Mouse (Mus musculus): ENCODE data around the gene Eps8l1.

Eps8l1 gene

DNA sequence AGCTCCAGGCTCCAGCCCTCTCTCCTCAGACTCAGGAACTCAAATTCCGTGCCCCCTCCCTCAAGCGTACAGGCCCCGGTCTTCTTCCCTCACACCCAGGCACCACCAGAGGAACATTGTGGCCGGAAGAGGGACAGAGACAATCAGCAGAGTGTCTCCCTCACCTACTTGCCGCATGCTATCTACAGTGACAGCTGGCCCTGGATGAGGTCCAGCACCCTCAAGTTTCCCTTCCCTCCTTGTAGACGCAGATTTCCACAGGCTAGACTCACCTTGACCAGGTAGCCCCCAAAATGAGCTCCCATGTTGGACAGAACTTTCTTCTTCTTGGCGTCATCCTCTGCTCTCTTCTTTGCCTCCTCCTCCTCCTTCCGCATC lies 48.3 kb downstream of the Eps8l1 start:
- DNase-seq (ENCODE audit: low spot score in 2 of 2) = no peak

DNA sequence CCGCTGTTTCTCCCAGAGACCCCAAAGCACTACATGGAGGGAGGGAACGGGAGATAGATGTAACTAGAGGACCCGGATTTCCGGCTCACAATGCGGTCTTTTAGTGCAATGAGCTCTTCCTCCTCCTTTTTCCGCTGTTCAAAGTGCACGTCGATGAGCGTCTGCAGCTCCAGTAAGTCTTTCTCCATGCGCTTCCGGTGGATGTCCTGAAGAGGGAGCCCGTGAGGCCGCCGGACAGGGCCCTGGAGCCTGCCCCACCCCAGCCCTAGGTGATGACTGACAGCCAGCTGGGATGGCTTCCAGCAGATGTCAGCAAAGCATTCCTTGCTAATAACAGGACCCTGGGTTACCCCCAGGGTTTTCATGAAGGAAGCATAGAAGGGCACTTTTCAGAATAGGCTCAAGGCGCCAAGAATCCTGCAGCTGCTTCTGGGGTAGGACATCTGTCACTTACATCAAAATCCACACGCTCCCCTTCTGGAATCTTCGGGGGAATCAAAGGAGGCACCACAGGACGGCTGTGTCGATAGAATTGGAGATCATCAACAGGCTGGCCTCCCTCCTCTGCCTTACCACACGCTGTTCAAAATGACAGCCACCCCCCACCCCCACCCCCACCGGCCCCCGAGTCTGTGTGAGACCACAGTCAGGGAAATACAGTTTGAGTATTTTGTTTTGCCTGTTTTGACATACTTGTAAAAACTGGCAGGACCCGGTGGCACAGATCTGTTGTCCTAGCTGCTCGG lies 49.6 kb downstream of the Eps8l1 start:
- peak; percentile 66 to 71 for DNase-seq (ENCODE audit: low spot score in 2 of 2)

DNA sequence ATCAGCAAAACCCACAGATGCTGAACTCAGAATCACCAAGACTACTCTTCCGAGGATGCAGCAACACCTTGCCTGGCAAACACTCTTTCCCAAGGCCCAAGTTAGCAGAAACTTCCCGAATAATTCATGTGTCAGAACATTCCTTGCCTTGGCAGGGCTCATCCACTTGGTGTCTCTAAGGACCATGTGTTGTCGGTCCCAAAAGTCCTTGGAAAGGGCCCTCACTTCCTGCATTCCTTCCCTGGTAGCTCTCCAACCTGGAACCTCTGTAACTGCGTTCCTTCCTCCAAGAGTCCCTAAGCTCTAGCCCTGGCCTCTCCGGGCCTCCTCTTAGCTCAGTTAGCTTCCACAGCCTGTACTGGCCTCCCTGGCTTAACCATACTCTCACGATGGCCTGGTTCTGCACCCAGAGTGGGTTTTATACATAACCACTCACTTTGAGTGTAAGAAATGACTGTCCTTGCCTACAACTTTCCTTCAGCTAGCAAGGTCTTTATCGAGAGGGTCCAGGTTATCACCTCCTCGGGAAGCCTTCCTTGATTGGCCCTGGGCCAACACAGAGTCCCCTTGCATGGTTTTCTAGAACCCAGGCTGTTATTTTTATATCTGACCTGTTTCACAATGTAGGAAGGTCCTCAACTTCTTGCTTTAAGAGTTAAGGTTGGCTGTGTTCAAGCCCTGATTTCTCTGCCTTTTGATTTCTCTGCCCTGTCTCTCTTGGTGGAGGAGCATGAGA lies 51.2 kb downstream of the Eps8l1 start:
- no peak for DNase-seq (ENCODE audit: low spot score in 2 of 2)

DNA sequence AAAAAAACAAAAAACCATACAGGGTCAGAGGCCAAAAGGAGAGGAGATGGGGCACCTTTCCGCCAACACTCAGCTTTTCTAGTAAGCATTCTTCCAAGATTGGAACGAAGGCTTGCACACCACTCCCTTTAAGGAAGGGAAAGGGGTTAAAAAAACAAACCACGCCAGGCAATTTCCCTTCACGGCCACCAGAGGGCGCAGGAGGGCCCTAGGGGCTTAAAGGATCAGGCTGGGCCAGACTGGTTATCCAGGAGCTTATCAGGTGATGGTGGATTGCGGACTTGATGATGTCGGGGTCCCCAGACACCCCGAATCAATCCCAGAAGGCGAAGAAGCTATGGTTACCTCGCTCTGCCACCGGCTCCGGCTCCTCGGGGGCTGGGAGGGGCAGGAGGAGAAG lies 52.8 kb downstream of the Eps8l1 start:
- peak in 1 of 2 experiments; percentile 15 for DNase-seq (ENCODE audit: low spot score in 2 of 2)

DNA sequence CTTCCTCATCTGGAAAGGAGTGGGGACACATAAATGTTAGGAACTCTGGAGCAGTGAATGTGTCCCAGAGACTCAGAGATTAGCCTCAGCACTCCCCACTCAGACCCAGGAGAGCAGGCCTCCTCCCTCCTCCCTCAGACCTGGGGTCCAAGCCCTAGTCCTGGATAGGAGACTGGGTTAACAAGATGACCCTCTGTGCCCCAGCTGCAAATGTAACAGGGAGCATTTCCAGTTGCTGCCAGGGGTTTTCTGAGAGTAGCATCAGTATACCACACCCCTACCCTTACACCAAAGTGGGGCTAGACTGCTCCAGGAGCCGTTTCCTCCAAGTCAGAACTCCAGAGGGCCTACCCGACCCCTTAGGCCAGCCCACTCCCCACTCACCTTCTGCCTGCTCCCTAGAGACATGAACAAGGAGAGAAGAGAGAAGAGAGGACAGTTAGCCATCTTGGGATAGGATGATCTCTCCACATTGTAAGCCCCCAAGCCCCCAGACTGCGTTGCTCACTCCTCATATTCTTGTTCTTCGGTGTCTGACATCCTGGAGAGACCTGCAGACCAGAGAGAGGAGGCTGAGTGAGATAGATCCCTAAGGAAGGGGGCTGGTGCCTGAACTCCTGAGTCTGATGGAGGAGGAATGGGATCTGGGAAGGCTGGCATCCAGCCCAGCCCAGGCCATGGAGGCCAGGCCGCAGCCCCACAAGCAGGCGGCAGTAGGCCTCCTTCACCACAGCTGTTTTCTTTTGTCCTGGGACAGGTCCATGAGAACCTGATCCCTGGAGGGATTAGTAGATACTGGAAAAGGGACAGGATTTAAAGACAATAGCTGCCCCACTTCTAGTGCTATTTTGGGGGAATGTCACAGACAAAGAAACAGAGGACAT lies 53.6 kb downstream of the Eps8l1 start:
- no peak for DNase-seq (ENCODE audit: low spot score in 2 of 2)

DNA sequence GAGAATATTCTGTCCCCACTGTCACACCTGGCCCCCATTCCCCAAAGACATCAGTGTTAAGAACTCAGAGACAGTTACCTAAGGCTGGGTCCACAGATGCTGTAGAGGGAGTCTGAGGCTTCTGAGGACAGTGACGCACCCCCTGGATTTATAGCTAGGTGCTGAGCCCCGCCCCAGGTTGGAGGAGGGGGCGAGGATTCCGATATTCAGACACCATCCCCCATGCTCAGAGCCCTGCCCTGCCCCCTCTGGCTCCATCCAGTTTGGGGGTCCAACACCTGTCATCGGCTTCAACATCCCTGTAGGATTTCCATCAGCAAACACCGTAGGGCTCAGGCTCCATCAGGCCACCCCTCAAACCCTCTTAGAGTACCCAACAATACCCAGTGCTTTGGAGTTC lies 55.4 kb downstream of the Eps8l1 start:
- no peak for DNase-seq (ENCODE audit: low spot score in 2 of 2)

DNA sequence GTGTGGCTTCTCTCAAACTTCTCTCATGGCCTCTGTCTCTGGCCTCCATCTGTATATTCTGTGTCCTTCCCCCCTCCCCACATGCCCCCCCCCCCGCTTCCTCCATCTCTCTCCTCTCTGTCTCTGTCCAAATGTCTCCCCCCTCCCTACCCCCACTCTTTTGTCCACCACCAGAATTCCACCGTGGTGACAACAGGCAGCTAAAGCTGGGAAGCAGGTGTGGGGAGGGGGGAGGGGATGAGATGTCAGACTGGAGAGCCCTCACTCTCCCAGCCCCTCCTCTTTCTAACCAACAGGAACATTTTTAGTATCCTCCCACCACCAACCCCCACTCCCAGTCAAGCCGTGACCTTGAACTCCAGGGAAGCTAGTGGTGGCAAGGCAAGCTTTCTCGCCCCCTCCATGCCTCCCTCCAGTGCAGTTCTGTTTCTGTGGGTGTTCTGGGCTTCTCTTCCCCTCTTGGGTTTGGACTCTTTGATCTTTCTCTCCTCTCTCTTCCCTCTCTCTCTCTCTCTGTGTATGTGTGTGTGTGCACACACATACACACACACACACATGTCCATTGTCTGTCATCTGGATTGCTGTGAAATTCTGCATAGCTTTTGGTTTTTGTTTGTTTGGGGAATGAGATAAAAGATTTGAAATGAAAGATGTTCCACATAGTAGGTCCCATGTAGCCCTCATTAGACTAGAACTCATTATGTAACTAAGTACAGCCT lies 56.0 kb downstream of the Eps8l1 start, which contains the start of gene Tnnt1:
Gene Tnnt1, minus strand, starts transcription at position 51 of the 719 bp plus-strand sequence.
- DNase-seq (ENCODE audit: low spot score in 2 of 2) = no peak

DNA sequence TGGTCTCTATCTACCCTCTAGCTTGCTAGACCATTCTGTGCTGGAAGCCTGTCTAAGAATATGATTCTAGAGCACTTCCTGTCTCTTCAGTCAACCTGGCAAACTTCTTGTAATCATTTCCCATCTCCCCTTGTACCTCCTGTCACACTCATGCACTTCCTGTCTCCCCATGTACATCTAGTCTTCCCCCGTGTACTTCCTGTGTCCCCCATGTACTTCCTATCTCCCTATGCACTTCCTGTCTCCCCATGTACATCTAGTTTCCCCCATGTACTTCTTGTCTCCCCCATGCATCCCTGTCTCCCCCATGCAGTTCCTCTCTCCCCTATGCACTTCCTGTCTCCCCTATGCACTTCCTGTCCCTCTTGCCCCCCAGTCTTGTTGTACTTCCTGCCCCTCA lies 58.0 kb downstream of the Eps8l1 start:
- DNase-seq (ENCODE audit: low spot score in 2 of 2) = no peak

DNA sequence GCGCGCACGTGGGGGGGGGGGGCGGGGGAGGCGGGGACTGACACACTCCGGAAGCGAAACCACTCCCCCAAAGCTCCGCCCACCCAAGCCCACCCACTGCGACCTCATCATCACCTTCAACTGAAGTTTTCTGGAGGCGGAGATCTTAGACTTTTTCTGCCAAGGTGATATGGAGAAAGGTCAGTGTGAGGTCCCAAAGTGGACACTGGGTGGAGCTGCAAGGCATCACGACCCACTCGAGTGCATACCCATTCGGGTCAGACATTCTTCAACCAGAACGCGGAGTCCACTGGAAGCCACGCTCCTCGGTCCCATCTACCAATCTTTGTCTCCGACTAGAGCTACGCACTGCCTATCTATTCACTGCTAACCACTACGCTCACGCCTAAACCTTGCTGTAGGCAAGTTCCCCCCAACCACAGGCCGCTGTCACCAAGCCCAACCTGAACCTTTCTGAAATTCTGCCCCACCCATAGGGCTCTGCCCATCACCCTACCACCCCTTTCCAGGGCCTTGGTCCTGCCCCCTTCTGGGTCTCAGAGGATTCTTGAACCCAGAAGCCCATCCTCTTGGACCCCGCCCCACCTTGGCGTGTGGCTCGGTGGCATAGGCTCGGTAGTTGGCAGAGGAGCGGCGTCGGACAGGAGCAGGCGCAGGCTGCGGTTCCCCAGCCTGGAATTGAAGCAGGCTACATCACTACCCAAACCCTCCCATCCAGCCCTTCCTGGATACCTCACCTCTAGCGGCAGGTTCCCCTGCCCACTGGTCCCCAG lies 60.9 kb downstream of the Eps8l1 start:
- no peak for DNase-seq (ENCODE audit: low spot score in 2 of 2)

DNA sequence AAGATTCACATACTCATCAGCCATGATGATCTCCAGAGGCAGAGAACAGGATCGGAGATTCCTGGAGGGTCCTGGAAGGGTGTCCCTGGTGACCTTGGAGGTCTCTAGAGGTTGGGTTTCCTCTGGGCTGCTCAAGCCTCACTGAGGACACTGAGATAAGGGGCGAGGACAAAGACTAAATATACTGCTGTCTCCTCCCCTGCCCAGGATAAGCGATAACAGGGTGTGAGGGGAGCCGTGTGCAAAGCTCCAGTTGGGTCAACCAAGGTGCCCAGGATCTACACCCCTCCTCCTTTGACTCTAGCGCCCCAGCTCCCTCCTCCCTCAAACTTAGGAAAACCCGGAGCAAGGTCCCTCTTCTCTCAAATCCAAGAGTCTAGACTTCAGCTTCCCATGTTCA lies 61.8 kb downstream of the Eps8l1 start:
- DNase-seq (ENCODE audit: low spot score in 2 of 2) = no peak

DNA sequence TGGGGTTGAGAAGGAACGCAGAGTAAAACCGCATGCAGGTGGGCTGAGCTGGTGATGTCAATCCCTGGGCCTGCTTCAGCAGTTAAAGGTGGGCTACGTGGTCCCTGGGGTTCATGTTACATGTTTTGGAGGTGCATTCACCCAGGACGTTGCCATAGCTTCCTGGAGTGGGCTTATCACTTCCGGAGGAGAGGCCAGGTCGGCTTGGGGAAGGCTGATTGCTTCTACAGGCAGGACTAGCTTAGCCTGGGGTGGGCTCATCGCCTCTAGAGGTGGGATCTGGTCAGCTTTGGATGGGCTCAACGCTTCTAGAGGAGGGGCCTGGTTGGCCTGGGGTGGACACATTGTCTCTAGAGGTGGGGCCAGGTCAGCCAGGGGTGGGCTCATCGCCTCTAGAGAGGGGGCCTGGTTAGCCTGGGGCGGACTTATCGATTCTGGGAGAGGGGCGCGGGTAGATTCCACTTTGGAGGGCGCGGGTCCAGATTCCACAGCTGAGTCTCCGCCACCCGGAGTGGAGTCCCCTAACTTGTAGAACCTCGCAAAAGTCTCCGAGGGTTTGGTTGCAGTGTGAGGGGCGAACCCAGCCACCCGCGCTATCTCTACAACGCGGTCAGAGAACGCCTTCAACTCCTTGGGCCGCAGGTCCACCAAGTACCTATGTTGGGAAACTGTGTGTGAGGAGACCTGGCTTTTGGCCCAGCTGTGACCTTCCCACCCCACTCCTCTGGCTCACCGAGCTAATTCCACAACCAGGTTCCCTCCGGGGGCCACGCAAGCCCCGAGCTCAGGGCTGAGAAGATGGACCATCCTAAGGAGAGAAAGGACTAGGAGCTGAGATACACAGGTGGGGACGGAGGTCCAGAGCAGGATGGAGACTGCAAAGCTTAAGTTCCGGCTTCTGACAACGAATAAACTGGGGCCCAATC lies 63.0 kb downstream of the Eps8l1 start:
- DNase-seq (ENCODE audit: low spot score in 2 of 2) = no peak

DNA sequence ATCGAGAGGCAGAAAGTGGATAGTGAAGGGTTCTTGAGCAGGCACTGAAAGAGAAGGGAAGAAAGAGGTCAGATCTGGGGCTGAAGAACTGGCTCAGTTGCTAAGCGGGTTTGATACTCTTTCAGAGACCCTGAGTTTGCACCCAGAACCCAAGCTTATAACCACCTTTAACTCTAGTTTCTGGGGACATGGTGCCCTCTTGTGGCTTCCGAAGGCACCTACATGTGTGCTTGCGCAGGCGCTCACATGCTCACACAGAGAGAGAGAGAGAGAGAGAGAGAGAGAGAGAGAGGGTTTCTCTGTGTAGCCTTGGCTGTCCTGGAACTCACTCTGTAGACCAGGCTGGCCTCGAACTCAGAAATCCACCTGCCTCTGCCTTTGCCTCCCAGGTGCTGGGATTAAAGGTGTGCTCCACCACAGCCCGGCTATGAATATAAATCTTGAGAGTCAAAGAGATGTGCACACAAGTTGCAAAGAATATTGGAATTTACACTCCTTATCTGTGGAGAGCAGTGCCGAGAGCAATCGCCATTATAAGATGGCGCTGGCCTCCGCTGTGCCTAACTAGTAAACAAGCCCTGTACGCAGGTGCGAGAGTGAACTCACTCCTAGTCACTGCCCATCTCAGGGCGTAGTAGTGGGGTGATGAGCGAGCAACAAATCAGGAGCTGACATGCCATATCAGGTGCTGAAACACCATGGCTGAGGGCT lies 63.9 kb downstream of the Eps8l1 start, which contains the start of gene Tnni3:
Gene Tnni3, minus strand, starts transcription at position 18 of the 711 bp plus-strand sequence.
- DNase-seq (ENCODE audit: low spot score in 2 of 2) = peak in 1 of 2 experiments; percentile 40

DNA sequence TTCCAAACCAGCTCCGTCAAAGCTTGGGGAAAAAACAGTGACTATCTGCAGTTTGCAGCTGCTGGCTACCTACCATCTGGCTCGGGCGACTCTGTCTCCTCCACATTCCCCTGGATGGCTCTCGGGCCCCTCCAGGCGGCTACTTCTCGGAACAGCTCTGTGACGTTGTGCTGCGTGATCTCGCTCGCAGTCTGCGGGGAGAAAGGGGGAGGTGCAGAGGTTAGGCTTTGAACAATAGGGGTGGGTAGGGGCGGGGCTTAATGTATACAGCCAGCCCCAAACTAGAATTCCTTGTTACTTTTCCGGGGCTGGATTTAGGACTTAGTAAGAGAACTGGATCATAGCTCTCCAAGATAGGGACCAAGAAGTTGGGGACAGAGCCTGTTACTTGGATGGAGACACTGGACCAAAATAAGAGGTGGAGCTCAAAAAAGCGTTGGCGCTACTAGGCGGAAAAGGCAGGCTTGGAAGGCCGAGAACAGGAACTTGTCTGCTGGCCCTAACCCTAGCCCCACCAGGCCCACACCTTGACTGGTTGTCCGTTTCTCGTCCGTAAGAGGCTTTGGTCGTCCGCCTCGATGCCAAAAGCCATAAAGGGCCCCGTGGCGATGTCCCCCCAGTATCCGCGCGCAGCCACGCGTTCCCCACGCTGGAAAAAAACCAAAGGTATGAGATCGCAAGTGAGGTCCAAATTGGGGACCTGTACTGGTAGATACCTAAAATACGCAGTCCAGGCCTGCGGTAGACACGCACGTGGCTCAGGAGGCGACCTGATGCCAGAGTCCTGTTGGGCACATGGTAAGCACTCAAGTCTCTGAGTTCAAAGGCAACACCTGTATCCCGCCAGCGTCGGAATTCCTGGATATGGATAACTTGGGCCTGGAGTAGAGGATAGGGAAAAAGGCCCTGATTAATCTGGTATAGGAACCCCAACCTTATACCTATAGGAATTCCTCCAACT lies 66.1 kb downstream of the Eps8l1 start:
- peak; percentile 67 to 69 for DNase-seq (ENCODE audit: low spot score in 2 of 2)

DNA sequence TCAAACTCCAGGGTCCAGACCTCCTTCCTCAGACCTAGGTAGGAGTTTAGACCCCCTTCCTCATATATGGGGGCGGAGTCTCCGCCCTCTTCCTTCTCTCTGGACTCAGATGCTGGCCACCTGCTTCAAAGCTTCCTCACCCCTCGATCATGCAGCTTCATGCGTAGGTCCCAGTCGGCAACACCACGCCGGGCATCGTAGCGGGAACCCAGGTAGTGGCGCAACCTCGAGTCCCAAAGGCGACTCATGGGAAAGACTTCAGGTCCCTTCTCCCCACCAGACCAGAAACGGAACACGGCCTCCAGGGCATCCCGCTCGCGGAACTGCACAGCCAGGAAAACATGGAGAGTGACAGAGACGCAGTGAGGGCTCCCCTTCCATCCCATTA lies 66.8 kb downstream of the Eps8l1 start:
- no peak for DNase-seq (ENCODE audit: low spot score in 2 of 2)

Measured in spleen, postnatal 36 days (tissue).